Mouse (Mus musculus): ENCODE results near the gene Dlg1. TPM values are rescaled to one million over a fixed set of nuclear protein-coding genes. Genes with fewer than 3 reads are reported as not detected.

Gene Dlg1
- 32.5 and 34.2 TPM in 2 replicates for polyA plus RNA-seq (2014; fragmentation: Nextera tagmentation; extraction: Ambion mirVana)

DNA sequence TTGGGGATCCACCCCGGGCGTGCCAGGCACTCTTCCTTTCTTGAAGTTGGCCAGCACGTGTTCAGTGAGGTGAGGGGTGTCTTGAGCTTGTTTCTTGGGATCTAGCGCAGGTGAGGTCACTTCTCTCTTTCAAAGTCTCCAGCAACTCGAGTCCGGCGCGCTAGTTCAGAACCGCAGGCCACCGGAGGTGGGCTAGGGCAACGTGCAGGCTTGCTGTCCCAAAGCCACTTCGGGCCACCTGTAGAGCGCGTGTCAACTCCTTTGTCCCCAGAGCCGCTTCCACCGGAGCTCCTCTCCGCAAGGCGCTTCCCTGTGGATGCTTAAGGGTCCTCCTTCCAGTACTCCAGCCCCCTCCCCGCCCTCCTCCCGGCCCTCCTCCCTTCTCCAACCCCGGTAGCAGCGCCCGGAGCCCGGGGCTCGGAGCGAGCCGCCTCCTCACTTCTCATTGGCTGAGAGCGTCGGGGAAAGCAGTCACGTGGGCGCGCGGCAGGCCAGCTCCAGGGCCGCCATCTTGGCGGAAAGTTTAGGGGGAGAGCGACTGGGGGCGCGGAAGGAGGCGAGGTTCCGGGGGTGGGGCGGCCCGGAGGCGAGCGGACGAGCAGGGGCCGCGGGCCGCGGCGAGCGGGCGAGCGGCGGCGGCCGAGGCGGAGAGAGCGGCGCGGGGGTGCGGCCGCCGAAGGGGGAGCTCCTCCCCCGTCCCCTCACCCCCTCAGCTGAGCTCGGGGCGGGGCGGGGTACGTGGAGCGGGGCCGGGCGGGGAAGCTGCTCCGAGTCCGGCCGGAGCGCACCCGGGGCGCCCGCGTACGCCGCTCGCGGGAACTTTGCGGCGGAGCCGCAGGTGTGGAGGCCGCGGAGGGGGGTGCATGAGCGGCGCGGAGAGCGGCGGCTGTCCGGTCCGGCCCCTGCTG is at the start of gene Dlg1:
TSS of gene Dlg1 (plus strand) at position 65 of the 908 bp plus-strand sequence.
- H3K27ac ChIP-seq (replicated peaks; ENCODE audit: low read depth, low read length) = peak within 1 kb of the TSS; percentile 92
- peak within 1 kb of the TSS; percentile 94 for H3K9ac ChIP-seq (ENCODE audit: low read length)
- DNase-seq (ENCODE audit: low spot score) = peak; percentile 92
- H3K27me3 ChIP-seq (ENCODE audit: control insufficient read depth, insufficient read depth, low read length) = no peaks in the 10 kb centered on the region
- under 1% methylated on average over 64 of the region's 95 CpGs for WGBS
- peak within 1 kb of the TSS; percentile 61 for H3K4me2 ChIP-seq (ENCODE audit: low read depth, severe bottlenecking)
- peak within 1 kb of the TSS; percentile 88 for H3K4me3 ChIP-seq (ENCODE audit: low read depth, low read length)
- H3K4me1 ChIP-seq (ENCODE audit: control insufficient read depth, insufficient read depth, low read length) = no peaks in the 10 kb centered on the region
- H3K9me3 ChIP-seq (ENCODE audit: control insufficient read depth, low read length) = no peaks in the 10 kb centered on the region
- peak; percentile 93 for ATAC-seq (ENCODE audit: insufficient number of reproducible peaks, low FRiP score, low TSS enrichment, low read depth)
- 0 out of 2 replicates have a peak, but pooled peaks cover 2% of the 10 kb centered on the region for H3K36me3 ChIP-seq (ENCODE audit: control insufficient read depth, insufficient read depth, low read length)

DNA sequence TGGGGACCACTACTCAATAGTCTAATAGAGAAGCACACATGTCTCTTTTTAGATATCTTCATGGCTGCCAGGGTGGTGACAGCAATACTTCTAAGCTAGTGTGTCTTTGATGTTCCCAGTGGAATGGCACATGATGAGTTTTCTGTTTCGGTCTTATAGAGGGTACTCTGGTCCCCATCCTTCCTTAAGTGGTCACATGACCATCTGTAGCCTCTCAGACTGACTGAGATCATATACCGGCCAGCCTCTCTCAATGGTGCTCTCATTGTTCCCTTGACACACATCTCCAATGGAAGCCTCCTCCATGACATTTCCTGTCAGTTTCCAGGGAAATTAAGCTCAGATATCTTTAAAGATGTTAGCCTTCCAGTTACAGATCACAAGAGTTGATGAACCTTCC is 46.9 kb upstream of the Dlg1 start:
- H3K9me3 ChIP-seq (ENCODE audit: control insufficient read depth, low read length) = no peaks in the 10 kb centered on the region
- H3K9ac ChIP-seq (ENCODE audit: low read length) = no peak overlapping the region
- WGBS = 95% methylated on average over 2 of the region's 2 CpGs
- DNase-seq (ENCODE audit: low spot score) = no peak
- no peak overlapping the region for H3K4me2 ChIP-seq (ENCODE audit: low read depth, severe bottlenecking)
- H3K36me3 ChIP-seq (ENCODE audit: control insufficient read depth, insufficient read depth, low read length) = no peaks in the 10 kb centered on the region
- H3K4me3 ChIP-seq (ENCODE audit: low read depth, low read length) = no peak overlapping the region
- no peak for ATAC-seq (ENCODE audit: insufficient number of reproducible peaks, low FRiP score, low TSS enrichment, low read depth)
- H3K27ac ChIP-seq (replicated peaks; ENCODE audit: low read depth, low read length) = no peak overlapping the region
- H3K4me1 ChIP-seq (ENCODE audit: control insufficient read depth, insufficient read depth, low read length) = peaks cover 9% of the 10 kb centered on the region; the same call in 1 of the 2 replicates
- H3K27me3 ChIP-seq (ENCODE audit: control insufficient read depth, insufficient read depth, low read length) = no peaks in the 10 kb centered on the region

DNA sequence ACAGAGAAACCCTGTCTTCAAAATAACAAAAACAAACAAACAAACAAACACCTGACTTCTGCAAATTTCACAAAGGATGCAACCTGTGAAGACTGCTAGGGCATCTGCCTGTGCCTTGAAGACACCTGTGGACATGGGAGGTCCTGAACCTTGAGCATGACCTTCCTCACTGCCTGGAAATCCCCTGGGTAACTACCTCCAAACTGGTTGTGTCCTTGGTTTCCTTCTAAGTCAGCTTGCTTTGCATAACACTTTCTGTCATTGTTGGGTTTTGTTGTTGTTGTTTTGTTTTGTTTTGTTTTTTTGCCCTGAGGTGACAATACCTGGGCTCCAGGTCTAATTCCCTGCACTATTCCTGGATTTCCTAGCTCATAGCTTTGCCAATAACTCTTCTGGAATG is 46.1 kb upstream of the Dlg1 start:
- H3K9ac ChIP-seq (ENCODE audit: low read length) = no peak overlapping the region
- no peak overlapping the region for H3K4me3 ChIP-seq (ENCODE audit: low read depth, low read length)
- H3K27me3 ChIP-seq (ENCODE audit: control insufficient read depth, insufficient read depth, low read length) = no peaks in the 10 kb centered on the region
- no peaks in the 10 kb centered on the region for H3K9me3 ChIP-seq (ENCODE audit: control insufficient read depth, low read length)
- no peak overlapping the region for H3K27ac ChIP-seq (replicated peaks; ENCODE audit: low read depth, low read length)
- ATAC-seq (ENCODE audit: insufficient number of reproducible peaks, low FRiP score, low TSS enrichment, low read depth) (no peak), DNase-seq (ENCODE audit: low spot score) (no peak)
- no peak overlapping the region for H3K4me2 ChIP-seq (ENCODE audit: low read depth, severe bottlenecking)
- peaks cover 9% of the 10 kb centered on the region; the same call in 1 of the 2 replicates for H3K4me1 ChIP-seq (ENCODE audit: control insufficient read depth, insufficient read depth, low read length)
- no peaks in the 10 kb centered on the region for H3K36me3 ChIP-seq (ENCODE audit: control insufficient read depth, insufficient read depth, low read length)

DNA sequence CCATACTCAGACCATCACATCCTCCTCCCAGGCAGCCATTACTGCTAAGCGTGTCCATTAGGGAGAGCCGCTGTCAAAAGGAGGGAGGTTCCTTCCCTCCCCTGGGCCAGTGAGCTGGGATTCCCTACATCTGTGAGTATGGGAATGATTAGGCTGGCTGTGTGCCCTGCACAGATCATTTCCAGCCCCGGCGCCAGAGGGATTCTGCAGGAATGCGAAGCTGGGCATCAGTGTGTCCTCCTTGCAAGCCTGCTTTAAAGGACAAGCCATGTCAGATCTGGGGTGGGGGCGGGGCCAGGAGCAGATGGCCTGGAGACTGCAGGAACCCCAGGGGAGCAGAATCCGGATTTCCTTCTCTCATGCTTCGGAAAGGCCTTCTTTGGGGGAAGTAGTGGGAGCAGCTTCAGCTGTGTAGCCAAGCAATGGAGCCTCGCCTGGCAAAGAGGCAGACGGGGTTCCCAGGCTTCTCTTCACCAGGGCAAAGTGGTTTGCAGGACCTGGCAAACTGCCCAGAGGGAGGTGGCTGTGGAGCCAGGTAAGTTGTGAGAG is 45.3 kb upstream of the Dlg1 start:
- H3K36me3 ChIP-seq (ENCODE audit: control insufficient read depth, insufficient read depth, low read length) = no peaks in the 10 kb centered on the region
- H3K27me3 ChIP-seq (ENCODE audit: control insufficient read depth, insufficient read depth, low read length) = no peaks in the 10 kb centered on the region
- H3K4me2 ChIP-seq (ENCODE audit: low read depth, severe bottlenecking) = peak overlapping the region; percentile 31
- H3K4me3 ChIP-seq (ENCODE audit: low read depth, low read length) = no peak overlapping the region
- no peaks in the 10 kb centered on the region for H3K9me3 ChIP-seq (ENCODE audit: control insufficient read depth, low read length)
- peak; percentile 60; the same call in 1 of the 2 replicates for ATAC-seq (ENCODE audit: insufficient number of reproducible peaks, low FRiP score, low TSS enrichment, low read depth)
- H3K4me1 ChIP-seq (ENCODE audit: control insufficient read depth, insufficient read depth, low read length) = peaks cover 9% of the 10 kb centered on the region; the same call in 1 of the 2 replicates
- DNase-seq (ENCODE audit: low spot score) = peak; percentile 78
- 0 out of 2 replicates have a peak overlapping the region, but pooled peaks have one; percentile 31 for H3K9ac ChIP-seq (ENCODE audit: low read length)
- 9% methylated on average over 10 of the region's 10 CpGs for WGBS
- peak overlapping the region; percentile 32; the same call in 1 of the 2 replicates for H3K27ac ChIP-seq (replicated peaks; ENCODE audit: low read depth, low read length)

DNA sequence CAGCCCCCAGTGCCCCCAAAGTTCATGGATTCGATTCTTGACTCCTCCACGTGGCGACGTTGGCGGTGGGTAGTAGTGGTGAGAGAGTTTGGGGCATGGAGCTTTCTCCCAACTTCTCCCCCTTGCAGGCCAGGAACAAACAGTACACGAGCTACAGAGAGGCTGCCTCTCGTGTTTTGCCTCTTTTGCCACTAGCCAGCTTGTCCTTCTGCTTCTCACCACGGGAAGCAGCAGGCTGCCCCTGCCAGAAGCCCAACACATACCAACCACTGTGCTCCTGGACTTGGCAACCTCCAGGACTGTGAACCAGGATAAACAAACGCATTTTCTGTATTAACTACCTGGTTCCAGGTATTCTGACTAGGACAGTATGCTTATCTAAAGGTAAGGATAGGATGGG is 44.6 kb upstream of the Dlg1 start:
- no peak overlapping the region for H3K4me2 ChIP-seq (ENCODE audit: low read depth, severe bottlenecking)
- no peak overlapping the region for H3K4me3 ChIP-seq (ENCODE audit: low read depth, low read length)

DNA sequence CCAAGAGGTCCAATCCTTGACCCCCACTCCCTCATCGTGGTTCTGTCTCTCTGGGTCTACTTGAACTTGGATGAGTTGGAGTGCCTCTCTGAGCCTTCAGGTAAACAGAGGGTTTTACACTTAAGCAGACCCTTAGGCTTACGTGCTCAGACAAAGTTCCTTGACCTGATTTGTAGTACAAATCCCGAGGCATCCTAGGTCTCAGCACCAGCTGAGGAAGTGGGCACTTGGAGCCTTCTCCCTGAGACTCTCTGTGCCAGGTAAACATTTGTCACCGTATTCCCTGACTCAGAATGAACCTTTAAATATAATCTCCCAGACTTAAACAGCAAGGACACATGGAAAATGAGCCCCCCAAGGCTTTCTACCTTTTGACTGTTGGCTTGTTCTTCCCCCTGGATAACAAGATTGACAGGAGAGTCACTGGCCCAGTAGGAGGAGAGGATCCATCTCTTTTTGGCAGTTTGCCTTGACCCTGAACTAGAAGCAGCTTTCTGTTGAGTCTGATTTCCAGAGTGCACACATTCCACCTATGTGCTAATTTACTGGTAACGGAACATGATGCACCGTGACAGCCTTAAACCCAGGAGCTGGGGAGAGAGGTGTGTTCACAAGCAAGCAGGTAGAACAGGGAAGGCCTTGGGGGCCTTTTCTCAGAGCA is 43.4 kb upstream of the Dlg1 start:
- Histone ChIP-seq H3K4me3 (ENCODE audit: low read depth, low read length) (no peak overlapping the region), H3K9me3 (ENCODE audit: control insufficient read depth, low read length) (no peaks in the 10 kb centered on the region), H3K4me1 (ENCODE audit: control insufficient read depth, insufficient read depth, low read length) (peaks cover 9% of the 10 kb centered on the region; the same call in 1 of the 2 replicates), H3K36me3 (ENCODE audit: control insufficient read depth, insufficient read depth, low read length) (no peaks in the 10 kb centered on the region), H3K4me2 (ENCODE audit: low read depth, severe bottlenecking) (no peak overlapping the region), H3K27me3 (ENCODE audit: control insufficient read depth, insufficient read depth, low read length) (no peaks in the 10 kb centered on the region), H3K9ac (ENCODE audit: low read length) (no peak overlapping the region), H3K27ac (replicated peaks; ENCODE audit: low read depth, low read length) (no peak overlapping the region)
- ATAC-seq (ENCODE audit: insufficient number of reproducible peaks, low FRiP score, low TSS enrichment, low read depth) (no peak), DNase-seq (ENCODE audit: low spot score) (no peak)
- 84% methylated on average over 6 of the region's 6 CpGs for WGBS

More for the DNA sequence above, 44.6 kb upstream of the Dlg1 start:
- H3K36me3 ChIP-seq (ENCODE audit: control insufficient read depth, insufficient read depth, low read length) = no peaks in the 10 kb centered on the region
- no peak overlapping the region for H3K9ac ChIP-seq (ENCODE audit: low read length)
- H3K9me3 ChIP-seq (ENCODE audit: control insufficient read depth, low read length) = no peaks in the 10 kb centered on the region
- H3K27ac ChIP-seq (replicated peaks; ENCODE audit: low read depth, low read length) = no peak overlapping the region
- H3K4me1 ChIP-seq (ENCODE audit: control insufficient read depth, insufficient read depth, low read length) = peaks cover 9% of the 10 kb centered on the region; the same call in 1 of the 2 replicates
- ATAC-seq (ENCODE audit: insufficient number of reproducible peaks, low FRiP score, low TSS enrichment, low read depth) = no peak
- no peaks in the 10 kb centered on the region for H3K27me3 ChIP-seq (ENCODE audit: control insufficient read depth, insufficient read depth, low read length)
- no peak for DNase-seq (ENCODE audit: low spot score)
- WGBS = 72% methylated on average over 9 of the region's 9 CpGs

DNA sequence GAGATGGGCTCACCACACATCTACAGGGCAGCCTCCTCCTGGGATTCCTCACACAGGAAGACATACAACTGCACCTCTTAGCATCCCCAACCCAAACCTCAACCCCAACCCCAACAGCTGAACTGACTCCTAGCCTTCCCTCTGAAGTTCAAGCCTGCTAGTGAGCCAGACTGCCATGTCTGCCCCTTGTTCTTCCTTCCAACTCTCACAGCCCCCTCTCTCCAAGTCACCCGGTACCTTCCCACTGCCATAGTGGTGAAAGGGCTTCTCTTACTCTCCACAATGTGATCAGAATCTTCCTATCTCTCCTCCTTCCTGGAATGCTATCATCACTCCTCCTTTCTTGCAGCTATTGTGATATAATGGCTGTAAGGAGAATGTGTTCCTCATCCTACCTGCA is 40.9 kb upstream of the Dlg1 start:
- no peak overlapping the region for H3K4me3 ChIP-seq (ENCODE audit: low read depth, low read length)
- WGBS = 97% methylated on average over 1 of the region's 1 CpGs

DNA sequence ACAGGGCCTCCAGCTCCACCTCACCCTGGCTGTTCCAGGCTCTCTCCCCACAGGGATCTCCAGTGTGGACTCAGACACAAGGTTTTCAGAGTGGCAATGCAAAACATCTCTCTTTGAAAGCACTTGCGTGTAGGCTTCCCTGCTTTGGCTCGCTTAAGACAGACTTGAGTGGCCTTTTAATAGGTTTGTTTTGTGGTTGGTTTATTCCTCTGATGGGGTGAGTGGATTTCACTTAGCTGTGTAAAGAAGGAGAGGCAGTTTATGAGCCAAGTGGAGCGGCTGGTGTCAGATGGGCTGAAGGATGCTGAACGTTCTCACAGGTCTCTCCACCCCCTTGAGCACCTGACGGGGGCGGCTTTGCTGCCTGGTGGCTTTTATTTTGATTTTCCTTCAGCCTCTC is 40.1 kb upstream of the Dlg1 start:
- H3K27me3 ChIP-seq (ENCODE audit: control insufficient read depth, insufficient read depth, low read length) = no peaks in the 10 kb centered on the region
- no peak for DNase-seq (ENCODE audit: low spot score)
- peaks cover 7% of the 10 kb centered on the region; the same call in 1 of the 2 replicates for H3K4me1 ChIP-seq (ENCODE audit: control insufficient read depth, insufficient read depth, low read length)
- H3K27ac ChIP-seq (replicated peaks; ENCODE audit: low read depth, low read length) = no peak overlapping the region
- 79% methylated on average over 6 of the region's 6 CpGs for WGBS
- H3K9me3 ChIP-seq (ENCODE audit: control insufficient read depth, low read length) = no peaks in the 10 kb centered on the region
- H3K4me3 ChIP-seq (ENCODE audit: low read depth, low read length) = no peak overlapping the region
- H3K9ac ChIP-seq (ENCODE audit: low read length) = no peak overlapping the region
- no peak for ATAC-seq (ENCODE audit: insufficient number of reproducible peaks, low FRiP score, low TSS enrichment, low read depth)
- no peak overlapping the region for H3K4me2 ChIP-seq (ENCODE audit: low read depth, severe bottlenecking)
- no peaks in the 10 kb centered on the region for H3K36me3 ChIP-seq (ENCODE audit: control insufficient read depth, insufficient read depth, low read length)

More for the DNA sequence above, 40.9 kb upstream of the Dlg1 start:
- Histone ChIP-seq H3K36me3 (ENCODE audit: control insufficient read depth, insufficient read depth, low read length) (no peaks in the 10 kb centered on the region), H3K9me3 (ENCODE audit: control insufficient read depth, low read length) (no peaks in the 10 kb centered on the region), H3K4me2 (ENCODE audit: low read depth, severe bottlenecking) (no peak overlapping the region), H3K4me1 (ENCODE audit: control insufficient read depth, insufficient read depth, low read length) (peaks cover 9% of the 10 kb centered on the region; the same call in 1 of the 2 replicates), H3K27me3 (ENCODE audit: control insufficient read depth, insufficient read depth, low read length) (no peaks in the 10 kb centered on the region), H3K27ac (replicated peaks; ENCODE audit: low read depth, low read length) (no peak overlapping the region), H3K9ac (ENCODE audit: low read length) (no peak overlapping the region)
- DNase-seq (ENCODE audit: low spot score) (no peak), ATAC-seq (ENCODE audit: insufficient number of reproducible peaks, low FRiP score, low TSS enrichment, low read depth) (no peak)
